Mouse (Mus musculus): Measurements from ENCODE around the gene Ddx49. TPM values are rescaled to one million over a fixed set of nuclear protein-coding genes. Genes with fewer than 3 reads are reported as not detected.

Gene Ddx49
- total RNA-seq (2021) = 10 to 100 TPM; 43.9 to 47.5 TPM
- long read RNA-seq, experiment 1, transcript Ddx49-201 (13 exons, 2,137 nt) = major isoform, 13 of 18 reads
- long read RNA-seq, experiment 1, partial matches to known transcripts = 1 of 18 reads
- long read RNA-seq, experiment 1, other reads (novel, unspliced or antisense) = 4 of 18 reads
- long read RNA-seq, experiment 2, transcript Ddx49-201 (13 exons, 2,137 nt) = major isoform, 9 of 16 reads
- long read RNA-seq, experiment 2, partial matches to known transcripts = 1 of 16 reads
- long read RNA-seq, experiment 2, other reads (novel, unspliced or antisense) = 5 of 16 reads

DNA sequence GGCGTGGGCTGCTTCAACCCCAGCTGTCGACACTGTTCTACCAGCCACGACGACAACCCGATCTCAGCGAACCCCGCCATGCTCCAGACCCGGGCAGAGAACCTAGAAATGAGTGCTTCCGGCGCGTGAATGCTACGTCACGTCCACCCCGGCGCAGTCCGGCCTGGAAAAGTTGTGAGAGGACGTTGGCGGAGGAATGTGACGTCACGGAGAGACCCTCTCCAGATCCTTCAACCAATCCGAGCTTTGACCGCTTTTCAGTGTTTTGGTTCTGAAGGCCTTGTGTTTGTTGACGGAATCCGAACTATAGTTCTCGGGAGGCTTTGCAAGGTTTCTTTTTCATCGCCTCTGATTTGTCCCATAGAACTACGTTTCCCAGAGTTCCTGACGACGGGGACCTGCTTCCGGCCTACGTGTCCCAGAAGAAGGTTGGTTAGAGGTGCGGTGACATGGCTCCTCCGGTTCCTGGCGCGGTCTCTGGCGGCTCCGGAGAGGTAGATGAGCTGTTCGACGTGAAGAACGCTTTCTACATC is at the start of gene Ddx49, which contains the start of gene Cope:
Gene Ddx49 (minus strand): TSS at position 132 of the 533 bp plus-strand sequence.
Gene Cope (plus strand): TSS at position 161 of the 533 bp plus-strand sequence.
- Histone ChIP-seq H3K27ac (peak within 1 kb of the TSS; percentile 97), H3K4me3 (peak within 1 kb of the TSS; percentile 76)
- intact Hi-C loops (cut with DNase I) = no loop called here
- peak; percentile 93 to 94 for DNase-seq (ENCODE audit: extremely low spot score in 1 of 2, low spot score in 2 of 2)
- TF ChIP-seq CTCF (IDR thresholded peaks at IDR 0.05) = no peak

DNA sequence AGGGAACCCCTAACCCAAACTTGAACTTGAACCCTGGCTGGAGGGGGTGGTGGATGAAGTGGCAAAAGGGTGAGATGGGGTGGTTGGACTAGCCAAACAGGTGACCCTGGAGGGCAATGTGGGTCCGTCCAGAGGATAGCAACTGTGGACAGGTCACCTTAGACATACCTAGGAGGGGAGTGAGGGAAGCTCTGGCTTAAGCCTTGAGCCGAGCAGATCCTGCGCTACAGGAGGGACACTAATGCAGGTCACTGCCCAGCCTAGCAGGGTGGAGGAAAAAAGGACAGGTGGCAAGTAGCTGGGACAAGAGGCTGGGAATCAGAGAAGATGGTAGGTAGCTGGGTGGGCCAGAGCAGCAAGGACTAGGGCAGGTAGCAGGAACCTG is 49.7 kb upstream of the Ddx49 start:
- no peak for TF ChIP-seq CTCF (IDR thresholded peaks at IDR 0.05)
- peak overlapping the region; percentile 82 for H3K27ac ChIP-seq
- H3K4me3 ChIP-seq = peak overlapping the region; percentile 87
- intact Hi-C loops (cut with DNase I) = loop anchor here (5.0 to 10.0 kb wide), 2 partner anchors 65 to 153 kb away; partner anchors contain the start of gene Rex1bd
- no peak for DNase-seq (ENCODE audit: extremely low spot score in 1 of 2, low spot score in 2 of 2)

DNA sequence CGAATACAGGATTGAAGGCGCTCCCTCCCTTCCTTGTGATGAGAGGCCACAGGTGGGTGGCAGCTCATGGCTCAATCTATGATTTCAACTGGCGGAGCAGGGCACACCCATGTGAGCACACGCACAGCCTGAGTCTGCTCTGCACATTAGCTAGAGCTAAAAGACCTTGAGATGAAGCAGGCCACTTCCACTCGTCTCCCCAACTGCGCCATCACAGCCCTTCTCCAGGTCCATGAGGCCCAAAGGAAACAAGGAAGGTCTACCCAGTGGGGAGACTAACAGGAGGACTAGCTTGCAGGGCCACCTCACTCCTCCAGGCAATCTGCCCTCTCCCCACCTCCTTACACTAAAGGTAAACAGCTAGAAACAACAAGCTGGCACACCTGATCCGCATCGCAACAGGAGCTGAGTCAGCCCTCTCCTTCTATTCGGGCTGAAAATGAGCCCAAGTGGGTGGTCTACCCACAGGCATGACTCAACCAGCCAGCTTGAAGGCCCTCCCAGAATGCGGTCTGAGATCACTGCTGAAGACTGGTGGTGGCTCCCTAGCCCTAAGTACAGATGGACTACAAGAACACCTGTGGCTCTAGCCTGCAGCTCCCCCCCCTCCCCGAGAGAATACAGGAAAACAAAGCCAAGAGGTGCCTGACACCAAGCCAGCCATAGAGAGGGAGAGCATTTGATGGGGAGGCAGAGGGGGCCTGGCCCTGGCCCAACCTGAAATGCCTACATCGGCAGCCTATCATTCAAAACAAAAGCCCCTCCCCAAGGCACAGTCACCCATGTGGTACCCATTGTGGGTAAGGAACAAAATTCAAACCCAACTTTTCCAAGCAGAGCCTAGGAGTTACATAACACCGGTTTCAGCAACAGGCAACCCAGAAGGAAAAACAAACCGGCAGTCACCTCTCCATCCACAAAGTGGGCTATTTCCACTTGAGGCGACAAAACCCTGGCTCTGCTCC is 49.0 kb upstream of the Ddx49 start:
- intact Hi-C loops (cut with DNase I) = loop anchor here (5.0 to 10.0 kb wide), 2 partner anchors 66 to 153 kb away; partner anchors contain the start of gene Rex1bd

DNA sequence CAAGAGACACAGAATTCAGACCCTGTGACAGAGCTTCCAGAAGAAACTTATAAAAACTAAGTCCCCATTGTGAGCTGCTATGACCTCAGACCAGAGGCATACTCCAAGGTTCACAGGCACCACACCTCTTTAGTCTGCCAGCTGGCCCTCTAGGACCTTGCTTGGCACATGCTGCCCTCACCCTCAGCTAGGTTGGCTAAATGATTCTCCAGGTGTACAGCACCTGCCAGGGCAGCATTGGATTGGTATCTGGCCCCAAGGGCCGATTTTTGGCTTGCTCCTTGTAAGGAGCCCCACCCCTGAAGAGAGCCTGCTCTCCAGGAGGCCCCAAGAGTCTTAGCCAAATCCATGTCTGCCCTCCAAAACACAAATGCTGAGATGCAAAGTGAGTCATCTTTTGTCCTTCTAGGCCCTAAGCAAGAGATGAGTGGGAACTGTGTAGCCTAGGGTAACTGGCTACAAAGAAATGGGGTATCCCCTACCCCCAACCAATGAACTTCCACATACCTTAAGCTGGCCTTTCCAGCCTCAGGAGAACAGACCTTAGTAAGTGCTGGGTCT is 45.7 kb upstream of the Ddx49 start:
- TF ChIP-seq CTCF (IDR thresholded peaks at IDR 0.05) = no peak
- intact Hi-C loops (cut with DNase I) = no loop called here
- Histone ChIP-seq H3K4me3 (no peak overlapping the region), H3K27ac (no peak overlapping the region)
- no peak for DNase-seq (ENCODE audit: extremely low spot score in 1 of 2, low spot score in 2 of 2)

More for the DNA sequence above, 49.0 kb upstream of the Ddx49 start:
- H3K4me3 ChIP-seq = peak overlapping the region; percentile 87
- H3K27ac ChIP-seq = peak overlapping the region; percentile 82
- TF ChIP-seq CTCF (IDR thresholded peaks at IDR 0.05) = no peak
- peak in 1 of 2 experiments; percentile 59 for DNase-seq (ENCODE audit: extremely low spot score in 1 of 2, low spot score in 2 of 2)

DNA sequence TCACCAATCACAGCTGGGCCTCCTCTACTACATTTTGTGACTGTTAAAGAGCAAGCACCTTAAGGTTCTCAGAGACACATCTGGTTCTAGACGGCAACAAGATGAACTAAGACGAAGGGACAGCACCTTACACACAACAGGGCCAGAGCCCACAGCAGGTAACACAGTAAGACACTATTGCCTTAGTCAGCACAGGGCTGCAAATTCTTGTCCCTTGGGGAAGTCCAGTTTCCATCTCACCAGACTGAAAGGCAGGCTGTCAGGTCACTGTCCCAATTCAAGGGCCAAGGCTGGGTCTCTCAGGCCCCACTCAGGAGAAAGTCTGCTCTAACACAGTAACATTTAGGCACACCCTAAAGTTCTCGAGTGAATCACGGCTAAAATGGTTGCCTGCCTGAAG is 45.2 kb upstream of the Ddx49 start:
- Histone ChIP-seq H3K27ac (no peak overlapping the region), H3K4me3 (no peak overlapping the region)
- DNase-seq (ENCODE audit: extremely low spot score in 1 of 2, low spot score in 2 of 2) = no peak
- intact Hi-C loops (cut with DNase I) = no loop called here
- no peak for TF ChIP-seq CTCF (IDR thresholded peaks at IDR 0.05)

DNA sequence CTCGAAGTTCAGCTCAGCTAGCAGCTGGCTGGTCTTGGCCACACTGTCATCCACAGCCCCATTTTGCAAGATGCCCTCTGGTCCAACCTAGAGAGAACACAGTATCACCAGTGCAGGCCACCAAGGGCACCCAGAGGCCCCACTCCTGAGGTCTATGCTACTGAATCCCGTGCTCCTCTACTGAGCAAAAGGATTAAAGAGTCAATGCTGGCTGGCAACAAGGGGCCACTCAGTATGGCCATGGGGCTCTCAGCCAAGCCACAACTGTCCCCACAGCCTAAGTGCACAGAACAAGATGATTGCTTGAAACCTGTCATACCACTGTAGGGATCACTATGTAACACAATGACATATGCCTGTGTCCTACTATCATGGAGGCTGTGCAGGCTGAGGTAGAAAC is 42.0 kb upstream of the Ddx49 start:
- intact Hi-C loops (cut with DNase I) = no loop called here
- H3K4me3 ChIP-seq = no peak overlapping the region
- TF ChIP-seq CTCF (IDR thresholded peaks at IDR 0.05) = no peak
- no peak for DNase-seq (ENCODE audit: extremely low spot score in 1 of 2, low spot score in 2 of 2)
- no peak overlapping the region for H3K27ac ChIP-seq

DNA sequence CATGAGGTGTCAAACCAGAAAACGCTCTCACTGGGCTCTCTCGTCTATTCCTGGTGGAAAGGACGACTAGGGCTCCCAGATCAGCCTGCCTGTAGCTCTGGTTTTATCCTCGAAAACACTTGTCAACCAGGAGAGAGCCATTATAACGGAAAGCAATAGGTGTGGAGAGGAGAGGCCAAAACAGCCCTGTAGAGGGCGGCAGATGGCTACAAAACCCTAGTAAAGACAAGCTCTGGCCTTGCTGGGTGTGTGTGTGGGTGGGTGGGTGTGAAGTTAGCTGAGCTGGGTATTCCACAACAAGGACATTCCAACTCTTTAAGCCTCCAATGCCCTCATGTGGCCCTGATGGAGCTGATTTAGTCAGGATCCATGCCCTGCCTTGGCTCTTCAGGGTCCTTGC is 41.4 kb upstream of the Ddx49 start:
- Histone ChIP-seq H3K27ac (no peak overlapping the region), H3K4me3 (no peak overlapping the region)
- peak; percentile 59 for TF ChIP-seq CTCF (IDR thresholded peaks at IDR 0.05)
- no peak for DNase-seq (ENCODE audit: extremely low spot score in 1 of 2, low spot score in 2 of 2)
- intact Hi-C loops (cut with DNase I) = no loop called here

DNA sequence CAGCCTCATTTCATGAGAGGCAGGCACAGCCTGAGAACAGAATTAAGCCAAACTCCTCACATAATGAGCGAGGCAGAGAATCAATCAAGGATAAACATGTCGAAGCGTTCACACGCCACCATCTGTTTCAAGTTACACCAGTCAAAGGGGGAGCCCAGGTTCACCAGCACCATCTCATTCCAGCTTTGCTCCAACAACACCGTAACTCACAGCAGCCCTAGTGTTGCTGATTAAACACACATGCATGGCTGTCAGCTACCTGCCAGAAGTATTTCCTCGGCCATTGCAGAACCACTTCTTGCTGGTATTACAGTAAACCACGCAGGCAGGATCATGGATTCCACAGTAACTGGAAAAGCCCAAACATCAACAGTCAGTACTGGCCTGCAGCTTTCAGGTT is 40.8 kb upstream of the Ddx49 start:
- intact Hi-C loops (cut with DNase I) = no loop called here
- no peak for TF ChIP-seq CTCF (IDR thresholded peaks at IDR 0.05)
- H3K4me3 ChIP-seq = no peak overlapping the region
- DNase-seq (ENCODE audit: extremely low spot score in 1 of 2, low spot score in 2 of 2) = no peak
- H3K27ac ChIP-seq = no peak overlapping the region

DNA sequence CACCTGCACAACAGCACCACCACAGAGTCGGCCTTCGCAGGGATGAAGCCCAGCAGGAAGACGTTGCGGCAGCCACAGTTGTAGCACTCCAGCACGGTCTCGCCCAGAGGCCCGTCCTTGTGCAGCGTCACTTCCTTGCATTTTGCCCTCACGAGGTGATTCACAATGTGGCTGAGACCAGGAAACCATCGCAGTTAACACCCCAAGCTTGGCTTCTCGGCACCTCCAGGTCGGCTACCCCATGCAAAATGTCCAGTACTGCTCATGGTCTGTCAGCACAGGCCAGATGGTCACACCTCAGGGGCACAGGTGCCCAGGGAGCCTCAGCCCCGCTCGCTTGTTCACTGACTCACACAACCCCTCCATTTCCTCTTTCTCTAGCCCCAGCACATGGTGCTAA is 39.7 kb upstream of the Ddx49 start:
- DNase-seq (ENCODE audit: extremely low spot score in 1 of 2, low spot score in 2 of 2) = no peak
- Histone ChIP-seq H3K27ac (no peak overlapping the region), H3K4me3 (no peak overlapping the region)
- intact Hi-C loops (cut with DNase I) = no loop called here
- no peak for TF ChIP-seq CTCF (IDR thresholded peaks at IDR 0.05)

DNA sequence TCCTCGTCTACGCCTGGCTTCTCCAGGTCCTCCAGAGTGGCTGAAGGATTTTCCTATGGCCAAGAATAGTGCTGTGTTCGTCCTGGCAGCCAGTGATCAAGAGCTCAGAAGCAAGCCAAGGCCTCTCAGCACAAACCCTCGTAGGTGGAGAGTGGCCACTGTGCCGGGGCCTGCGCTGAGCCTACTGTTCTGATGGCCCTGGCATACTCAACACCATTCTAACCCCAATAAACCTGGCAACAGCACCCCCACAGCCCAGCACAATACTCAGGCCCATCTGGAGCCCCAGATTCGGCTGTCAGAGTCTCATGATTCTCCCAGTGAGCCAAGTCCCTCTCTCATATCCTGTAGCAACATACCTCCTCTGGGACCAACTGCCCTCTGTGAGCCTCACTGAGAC is 38.4 kb upstream of the Ddx49 start:
- no peak for DNase-seq (ENCODE audit: extremely low spot score in 1 of 2, low spot score in 2 of 2)
- intact Hi-C loops (cut with DNase I) = no loop called here
- no peak for TF ChIP-seq CTCF (IDR thresholded peaks at IDR 0.05)
- H3K4me3 ChIP-seq = no peak overlapping the region
- H3K27ac ChIP-seq = no peak overlapping the region

DNA sequence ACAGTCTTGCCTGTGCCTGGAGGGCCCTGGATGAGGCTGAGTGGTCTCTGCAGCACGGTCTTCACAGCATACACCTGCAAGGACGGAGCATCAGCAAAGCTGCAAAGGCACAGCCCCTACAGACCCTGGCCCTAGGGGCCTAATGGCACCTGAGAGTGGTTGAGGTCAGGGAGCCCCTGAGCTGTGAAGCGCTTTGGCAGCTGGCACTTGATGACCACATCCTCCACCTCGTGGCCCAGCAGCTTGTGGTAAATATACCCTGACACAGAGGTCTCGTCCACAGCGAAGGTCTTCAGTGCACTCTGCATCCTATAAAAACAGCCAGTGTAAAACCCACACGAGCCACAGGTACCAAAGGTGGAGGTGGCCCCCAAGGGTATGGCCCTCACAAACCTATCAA is 36.6 kb upstream of the Ddx49 start:
- intact Hi-C loops (cut with DNase I) = no loop called here
- no peak overlapping the region for H3K27ac ChIP-seq
- no peak for TF ChIP-seq CTCF (IDR thresholded peaks at IDR 0.05)
- no peak overlapping the region for H3K4me3 ChIP-seq
- DNase-seq (ENCODE audit: extremely low spot score in 1 of 2, low spot score in 2 of 2) = no peak

DNA sequence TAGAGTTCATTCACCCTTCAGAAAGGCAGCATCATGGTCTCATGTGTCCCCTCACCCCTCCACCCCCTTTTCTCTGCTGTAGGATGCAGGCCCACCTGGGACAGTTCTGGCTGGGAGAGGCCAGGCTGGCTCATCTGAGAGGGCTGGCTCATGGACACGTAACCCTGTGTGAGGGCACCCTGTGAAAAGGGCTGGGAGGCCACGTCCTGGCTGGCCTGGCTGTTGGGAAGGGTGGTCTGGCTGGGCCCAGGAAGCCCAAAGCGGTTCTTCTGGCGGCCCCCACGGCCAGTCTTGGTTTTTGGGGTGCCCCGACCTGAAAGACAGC is 30.6 kb upstream of the Ddx49 start:
- intact Hi-C loops (cut with DNase I) = no loop called here
- no peak for TF ChIP-seq CTCF (IDR thresholded peaks at IDR 0.05)
- H3K27ac ChIP-seq = no peak overlapping the region; the same call in 1 of the 2 replicates

More for the DNA sequence above, 30.6 kb upstream of the Ddx49 start:
- H3K4me3 ChIP-seq = no peak overlapping the region
- no peak for DNase-seq (ENCODE audit: extremely low spot score in 1 of 2, low spot score in 2 of 2)
